Mouse (Mus musculus): Measurements from ENCODE around the gene Scrg1. TPM values are rescaled to one million over a fixed set of nuclear protein-coding genes. Genes with fewer than 3 reads are reported as not detected.
A peak's percentile ranks its signal among the peaks of the same experiment; 100 is the strongest.
"Not testable (repeated sequence)": the region's sequence is repeated elsewhere in the genome, so short reads cannot be mapped to it uniquely, and the experiment has no call there.

The Scrg1 gene
- polyA plus RNA-seq, 1 experiment from 2014 or later, result 8.4 TPM

GRCm38 (mm10) chr8:57487441-57488155 lies 31.9 kb downstream of the Scrg1 start, which contains the start of gene Sap30:
TSS of gene Sap30 (minus strand) at chr8:57487860.
- Histone ChIP-seq H3K4me2 (replicated peaks) (peak within 1 kb of the TSS; percentile 82), H3K4me1 (peaks cover 6% of the 10 kb centered on the region), H3K4me3 (replicated peaks) (peak within 1 kb of the TSS; percentile 91), H3K36me3 (no peaks in the 10 kb centered on the region), H3K27me3 (no peaks in the 10 kb centered on the region), H3K9me3 (replicated peaks) (no peaks in the 10 kb centered on the region), H3K27ac (replicated peaks) (peak within 1 kb of the TSS; percentile 96), H3K9ac (peak within 1 kb of the TSS; percentile 76)
- peak; percentile 98 for ATAC-seq (ENCODE audit: insufficient number of reproducible peaks, low FRiP score, low TSS enrichment, low read depth)
- WGBS, result under 1% methylated on average over 45 of the region's 66 CpGs

GRCm38 (mm10) chr8:57488312-57488765 lies 32.6 kb downstream of the Scrg1 start:
- Histone ChIP-seq H3K4me1 (peaks cover 6% of the 10 kb centered on the region), H3K36me3 (no peaks in the 10 kb centered on the region), H3K9ac (peak overlapping the region; percentile 63), H3K4me2 (replicated peaks) (peak overlapping the region; percentile 82), H3K9me3 (replicated peaks) (no peaks in the 10 kb centered on the region), H3K4me3 (replicated peaks) (peak overlapping the region; percentile 91), H3K27me3 (no peaks in the 10 kb centered on the region), H3K27ac (replicated peaks) (peak overlapping the region; percentile 96)
- peak; percentile 67; the same call in 1 of the 2 replicates for ATAC-seq (ENCODE audit: insufficient number of reproducible peaks, low FRiP score, low TSS enrichment, low read depth)
- under 1% methylated on average over 25 of the region's 25 CpGs for WGBS

- Histone ChIP-seq H3K4me1 (peaks cover 6% of the 10 kb centered on the region), H3K27ac (replicated peaks) (no peak overlapping the region), H3K36me3 (no peaks in the 10 kb centered on the region), H3K4me3 (replicated peaks) (no peak overlapping the region), H3K9ac (no peak overlapping the region), H3K27me3 (no peaks in the 10 kb centered on the region), H3K9me3 (replicated peaks) (no peaks in the 10 kb centered on the region), H3K4me2 (replicated peaks) (no peak overlapping the region)
- no peak for ATAC-seq (ENCODE audit: insufficient number of reproducible peaks, low FRiP score, low TSS enrichment, low read depth)
- WGBS, result 93% methylated on average over 1 of the region's 1 CpGs
These were observed 33.6 kb downstream of the Scrg1 start for GRCm38 (mm10) chr8:57489366-57489765.

GRCm38 (mm10) chr8:57489896-57490295 lies 34.2 kb downstream of the Scrg1 start:
- no peak overlapping the region for H3K4me2 ChIP-seq (replicated peaks)
- H3K36me3 ChIP-seq, result no peaks in the 10 kb centered on the region
- H3K27me3 ChIP-seq, result no peaks in the 10 kb centered on the region
- no peak overlapping the region for H3K9ac ChIP-seq
- ATAC-seq (ENCODE audit: insufficient number of reproducible peaks, low FRiP score, low TSS enrichment, low read depth), result no peak
- no peak overlapping the region for H3K4me3 ChIP-seq (replicated peaks)
- peaks cover 6% of the 10 kb centered on the region for H3K4me1 ChIP-seq
- H3K27ac ChIP-seq (replicated peaks), result no peak overlapping the region
- no peaks in the 10 kb centered on the region for H3K9me3 ChIP-seq (replicated peaks)

GRCm38 (mm10) chr8:57491873-57492272 lies 36.1 kb downstream of the Scrg1 start:
- Histone ChIP-seq H3K9me3 (replicated peaks) (no peaks in the 10 kb centered on the region), H3K4me2 (replicated peaks) (no peak overlapping the region), H3K27me3 (no peaks in the 10 kb centered on the region), H3K9ac (no peak overlapping the region), H3K27ac (replicated peaks) (no peak overlapping the region), H3K36me3 (no peaks in the 10 kb centered on the region), H3K4me3 (replicated peaks) (no peak overlapping the region), H3K4me1 (no peaks in the 10 kb centered on the region)
- ATAC-seq (ENCODE audit: insufficient number of reproducible peaks, low FRiP score, low TSS enrichment, low read depth), result no peak
- 77% methylated on average over 4 of the region's 4 CpGs for WGBS

GRCm38 (mm10) chr8:57498494-57498846 lies 42.7 kb downstream of the Scrg1 start:
- Histone ChIP-seq H3K4me2 (replicated peaks) (peak overlapping the region; percentile 4), H3K4me3 (replicated peaks) (no peak overlapping the region), H3K27me3 (no peaks in the 10 kb centered on the region), H3K4me1 (no peaks in the 10 kb centered on the region), H3K27ac (replicated peaks) (no peak overlapping the region), H3K9ac (no peak overlapping the region), H3K36me3 (no peaks in the 10 kb centered on the region), H3K9me3 (replicated peaks) (no peaks in the 10 kb centered on the region)
- ATAC-seq (ENCODE audit: insufficient number of reproducible peaks, low FRiP score, low TSS enrichment, low read depth), result 0 out of 2 replicates have a peak, but pooled peaks have one; percentile 9
- 29% methylated on average over 8 of the region's 8 CpGs for WGBS

- ATAC-seq (ENCODE audit: insufficient number of reproducible peaks, low FRiP score, low TSS enrichment, low read depth), result peak; percentile 68; the same call in 1 of the 2 replicates
- no peaks in the 10 kb centered on the region for H3K9me3 ChIP-seq (replicated peaks)
- H3K4me1 ChIP-seq, result no peaks in the 10 kb centered on the region
- no peak overlapping the region for H3K9ac ChIP-seq
- WGBS, result 50% methylated on average over 17 of the region's 17 CpGs
- 0 out of 2 replicates have a peak overlapping the region, but pooled peaks have one; percentile 17 for H3K27ac ChIP-seq (replicated peaks)
- no peaks in the 10 kb centered on the region for H3K36me3 ChIP-seq
- no peak overlapping the region for H3K4me3 ChIP-seq (replicated peaks)
- H3K4me2 ChIP-seq (replicated peaks), result peak overlapping the region; percentile 4
- no peaks in the 10 kb centered on the region for H3K27me3 ChIP-seq
These were observed 43.3 kb downstream of the Scrg1 start for GRCm38 (mm10) chr8:57498847-57499511.

GRCm38 (mm10) chr8:57503641-57504040 lies 47.9 kb downstream of the Scrg1 start:
- no peak overlapping the region for H3K4me2 ChIP-seq (replicated peaks)
- no peak for ATAC-seq (ENCODE audit: insufficient number of reproducible peaks, low FRiP score, low TSS enrichment, low read depth)
- H3K36me3 ChIP-seq, result no peaks in the 10 kb centered on the region
- H3K27me3 ChIP-seq, result no peaks in the 10 kb centered on the region
- no peaks in the 10 kb centered on the region for H3K9me3 ChIP-seq (replicated peaks)
- WGBS, result 47% methylated on average over 5 of the region's 5 CpGs
- no peak overlapping the region for H3K27ac ChIP-seq (replicated peaks)
- no peak overlapping the region for H3K4me3 ChIP-seq (replicated peaks)
- H3K4me1 ChIP-seq, result no peaks in the 10 kb centered on the region
- no peak overlapping the region for H3K9ac ChIP-seq

GRCm38 (mm10) chr8:57505500-57505899 lies 49.8 kb downstream of the Scrg1 start:
- not testable (repeated sequence) for H3K36me3 ChIP-seq; H3K4me2 ChIP-seq (replicated peaks); H3K9ac ChIP-seq; H3K4me1 ChIP-seq; H3K27me3 ChIP-seq; ATAC-seq (ENCODE audit: insufficient number of reproducible peaks, low FRiP score, low TSS enrichment, low read depth); H3K9me3 ChIP-seq (replicated peaks); H3K27ac ChIP-seq (replicated peaks); H3K4me3 ChIP-seq (replicated peaks)
- 69% methylated on average over 1 of the region's 1 CpGs for WGBS

- Histone ChIP-seq H3K4me2 (replicated peaks) (no peak overlapping the region), H3K4me1 (peaks cover 5% of the 10 kb centered on the region), H3K27ac (replicated peaks) (no peak overlapping the region), H3K4me3 (replicated peaks) (no peak overlapping the region), H3K36me3 (no peaks in the 10 kb centered on the region), H3K9me3 (replicated peaks) (no peaks in the 10 kb centered on the region), H3K9ac (no peak overlapping the region), H3K27me3 (no peaks in the 10 kb centered on the region)
- no peak for ATAC-seq (ENCODE audit: insufficient number of reproducible peaks, low FRiP score, low TSS enrichment, low read depth)
- 86% methylated on average over 4 of the region's 4 CpGs for WGBS
These were observed 51.9 kb downstream of the Scrg1 start for GRCm38 (mm10) chr8:57507556-57508063.

GRCm38 (mm10) chr8:57508657-57509056 lies 52.9 kb downstream of the Scrg1 start:
- Histone ChIP-seq H3K9me3 (replicated peaks) (no peaks in the 10 kb centered on the region), H3K4me3 (replicated peaks) (no peak overlapping the region), H3K27me3 (no peaks in the 10 kb centered on the region), H3K9ac (no peak overlapping the region), H3K4me2 (replicated peaks) (no peak overlapping the region), H3K27ac (replicated peaks) (no peak overlapping the region), H3K4me1 (peaks cover 5% of the 10 kb centered on the region), H3K36me3 (no peaks in the 10 kb centered on the region)
- 75% methylated on average over 4 of the region's 4 CpGs for WGBS
- ATAC-seq (ENCODE audit: insufficient number of reproducible peaks, low FRiP score, low TSS enrichment, low read depth), result no peak
